Mouse (Mus musculus) ES-Bruce4 (cell line): ENCODE results near the gene Pcx.

ENCODE experiments used
- CTCF ChIP-seq: IDR thresholded peaks from one replicate; pipeline ENCODE4 v1.8.1; 2011; ENCODE audit warnings: low read depth, low read length
- EP300 ChIP-seq: IDR thresholded peaks from 2 replicates; pipeline ENCODE4 v1.6.1; 2011; ENCODE audit warnings: low read depth, low read length; ENCODE audit not compliant: insufficient read depth

- no peak for TF ChIP-seq CTCF
- TF ChIP-seq EP300, result no peak
These were observed 112.5 kb downstream of the Pcx start for GRCm38 (mm10) chr19:4622780-4623179.
